Mouse (Mus musculus) ES-Bruce4 (cell line): ENCODE measurements around the gene Scgb1c1.

Experiments used
- CTCF ChIP-seq: IDR thresholded peaks from one replicate; pipeline ENCODE4 v1.8.1; 2011; ENCODE audit warnings: low read depth, low read length
- POLR2A ChIP-seq: IDR thresholded peaks from one replicate; pipeline ENCODE4 v1.8.1; 2011; ENCODE audit warnings: low read length; ENCODE audit not compliant: insufficient read depth

DNA sequence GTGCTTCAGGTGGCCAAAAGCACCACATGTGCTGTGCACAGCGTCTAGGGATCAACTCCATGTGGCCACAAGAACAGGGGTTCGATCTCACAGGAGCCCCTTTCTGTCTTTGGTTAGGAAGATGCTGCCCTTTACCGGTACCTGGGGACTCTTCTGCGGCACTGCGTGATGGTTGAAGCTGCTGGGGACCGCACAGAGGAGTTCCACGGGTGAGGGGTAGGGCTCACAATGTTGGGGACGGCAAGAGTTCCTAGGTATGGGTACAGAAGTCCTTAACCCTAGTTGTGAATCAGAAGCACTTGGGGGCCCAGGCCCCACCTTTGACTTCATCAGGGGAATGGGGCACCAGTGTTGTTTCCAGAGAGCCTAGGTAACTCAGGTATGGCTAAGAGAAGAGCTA lies 13.4 kb downstream of the Scgb1c1 start:
- no peak for TF ChIP-seq POLR2A
- TF ChIP-seq CTCF: no peak
